Mouse (Mus musculus): ENCODE measurements around the gene Pcx. TPM values are rescaled to one million over a fixed set of nuclear protein-coding genes. Genes with fewer than 3 reads are reported as not detected.

Gene Pcx
- total RNA-seq (2015; ENCODE audit: low replicate concordance), result 21.6 and 42.8 TPM in 2 replicates
- 40.8 and 44.3 TPM in 2 replicates for total RNA-seq (2017; ENCODE audit: low replicate concordance)

DNA sequence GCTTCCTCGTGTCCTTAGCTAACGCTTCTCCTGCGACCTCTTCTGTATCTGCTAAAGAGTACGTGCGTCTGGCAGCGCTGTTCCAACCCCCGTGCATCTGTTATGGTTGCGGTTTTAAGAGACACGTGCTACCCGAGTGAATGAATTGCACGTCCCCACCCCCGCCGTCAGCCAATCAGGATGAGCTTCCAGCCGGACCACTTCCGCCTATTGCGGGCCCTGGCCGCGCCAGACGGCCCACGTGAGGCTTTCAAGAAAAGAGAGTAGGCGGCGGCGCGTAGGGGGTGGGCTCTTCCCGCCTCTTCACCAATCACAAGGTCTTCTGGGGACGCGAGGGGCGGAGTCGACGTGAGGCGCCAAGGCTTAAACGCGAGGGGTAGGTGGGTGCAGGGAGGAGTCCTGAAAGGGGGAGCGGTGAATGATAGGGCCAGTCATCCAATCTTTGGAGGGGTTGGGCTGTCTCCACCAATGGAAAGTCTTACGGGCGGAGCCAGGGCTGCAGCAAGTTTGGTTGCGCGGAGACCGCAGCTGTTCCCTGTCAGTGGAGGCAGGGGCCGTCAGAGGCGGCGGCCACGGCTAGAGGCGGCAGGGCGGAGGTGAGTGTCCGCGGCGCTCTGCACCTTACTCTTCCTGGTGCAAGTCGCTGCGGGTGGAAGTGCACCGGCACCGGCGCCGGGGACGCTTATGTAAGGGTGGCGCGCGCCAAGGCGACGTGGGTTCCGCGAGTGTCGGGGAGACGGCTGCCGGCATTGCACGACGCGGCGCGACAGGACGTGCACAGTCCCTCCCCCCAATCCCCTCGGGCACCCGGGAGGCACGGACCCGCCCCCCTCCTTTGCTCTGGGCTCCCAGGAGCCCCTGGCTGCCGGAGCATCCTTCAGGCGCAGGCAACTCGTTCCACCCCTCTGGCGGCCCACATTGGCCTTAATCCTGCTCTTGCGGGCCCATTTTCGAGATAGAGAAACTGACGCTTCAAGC, at the start of gene Pcx:
Pcx (plus strand) TSS at position 487 of the 978 bp plus-strand sequence.
- ATAC-seq (replicated peaks; ENCODE audit: low FRiP score, poor library complexity, severe bottlenecking), result peak; percentile 96

DNA sequence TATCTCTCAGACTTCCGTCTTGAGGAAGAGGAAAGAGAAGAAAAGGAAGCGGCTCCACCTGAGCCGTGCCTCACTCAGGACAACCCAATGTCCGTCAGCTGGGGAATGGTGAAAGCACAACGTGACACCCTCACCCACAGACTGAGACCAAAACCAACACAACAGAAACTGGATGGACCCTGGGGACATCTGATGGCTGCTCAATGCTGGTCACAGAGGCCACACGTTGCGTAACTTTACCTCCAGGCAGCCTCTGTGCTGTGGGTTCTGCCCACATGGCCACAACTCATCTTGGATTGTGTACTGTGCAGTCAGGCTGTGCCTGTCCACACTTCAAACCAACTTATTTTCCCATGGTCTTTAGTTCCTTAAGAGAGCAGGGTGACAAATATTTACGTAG, 48.3 kb upstream of the Pcx start:
- no peak for ATAC-seq (replicated peaks; ENCODE audit: low FRiP score, poor library complexity, severe bottlenecking)

GRCm38 (mm10) chr19:4464666-4465065, 45.6 kb upstream of the Pcx start:
- no peak for ATAC-seq (replicated peaks; ENCODE audit: low FRiP score, poor library complexity, severe bottlenecking)

- ATAC-seq (replicated peaks; ENCODE audit: low FRiP score, poor library complexity, severe bottlenecking), result no peak
Observed at GRCm38 (mm10) chr19:4468363-4468762, 41.9 kb upstream of the Pcx start.

- no peak for ATAC-seq (replicated peaks; ENCODE audit: low FRiP score, poor library complexity, severe bottlenecking)
Observed at GRCm38 (mm10) chr19:4473549-4473948, 36.7 kb upstream of the Pcx start.

DNA sequence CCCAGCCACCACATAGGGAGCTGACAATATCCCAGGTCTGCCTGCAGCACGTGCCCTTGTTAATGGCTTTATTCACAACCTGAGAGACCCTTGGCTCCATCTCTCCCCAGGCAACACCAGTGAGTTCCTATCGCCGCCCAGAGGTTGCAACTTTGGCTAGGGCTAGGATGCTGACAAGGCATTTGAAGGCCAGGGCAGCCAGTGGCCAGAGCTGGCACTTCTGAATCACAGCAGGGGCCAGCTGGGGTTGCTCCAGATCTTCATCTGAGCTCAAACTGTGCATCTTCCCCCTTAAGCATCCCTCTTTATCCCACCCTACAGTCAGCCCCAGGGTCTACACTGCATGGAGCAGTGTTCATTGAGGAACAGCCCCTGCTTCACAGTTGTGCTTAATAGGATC, 35.5 kb upstream of the Pcx start:
- no peak for ATAC-seq (replicated peaks; ENCODE audit: low FRiP score, poor library complexity, severe bottlenecking)

- no peak for ATAC-seq (replicated peaks; ENCODE audit: low FRiP score, poor library complexity, severe bottlenecking)
Observed at GRCm38 (mm10) chr19:4475224-4475925, 34.9 kb upstream of the Pcx start.

DNA sequence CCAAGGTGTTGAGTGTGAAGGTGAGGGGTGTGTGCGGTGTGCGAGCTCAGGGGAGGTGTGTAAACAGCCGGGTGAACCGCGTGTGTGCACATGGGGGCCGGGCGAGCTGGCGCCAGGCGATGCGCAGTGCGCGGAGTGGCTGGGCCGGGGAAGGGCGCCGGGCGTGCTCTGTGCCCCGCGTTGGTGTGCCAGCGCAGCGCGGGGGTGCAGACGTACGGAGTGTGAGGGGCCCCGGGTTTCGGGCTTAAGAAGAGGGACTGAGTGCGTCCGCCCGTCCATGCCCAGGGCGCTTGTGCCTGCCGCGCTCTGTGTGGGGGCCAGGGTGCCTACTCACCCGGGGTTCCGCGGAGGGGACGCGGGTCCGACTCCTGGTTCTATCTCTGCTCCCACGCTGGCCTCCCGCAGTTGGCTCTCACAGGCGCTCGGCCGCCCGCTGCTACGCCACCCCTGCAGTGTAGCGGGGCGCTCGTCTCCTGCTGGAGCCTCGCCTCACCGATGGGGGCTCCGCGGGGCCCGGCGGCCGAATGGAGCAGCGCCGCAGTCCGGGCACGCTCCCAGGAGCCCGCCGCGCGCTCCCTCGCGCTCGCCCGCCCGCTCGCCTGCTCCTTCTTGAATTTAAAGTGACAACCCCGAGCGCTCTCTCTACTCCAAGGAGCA, 33.5 kb upstream of the Pcx start:
- no peak for ATAC-seq (replicated peaks; ENCODE audit: low FRiP score, poor library complexity, severe bottlenecking)

DNA sequence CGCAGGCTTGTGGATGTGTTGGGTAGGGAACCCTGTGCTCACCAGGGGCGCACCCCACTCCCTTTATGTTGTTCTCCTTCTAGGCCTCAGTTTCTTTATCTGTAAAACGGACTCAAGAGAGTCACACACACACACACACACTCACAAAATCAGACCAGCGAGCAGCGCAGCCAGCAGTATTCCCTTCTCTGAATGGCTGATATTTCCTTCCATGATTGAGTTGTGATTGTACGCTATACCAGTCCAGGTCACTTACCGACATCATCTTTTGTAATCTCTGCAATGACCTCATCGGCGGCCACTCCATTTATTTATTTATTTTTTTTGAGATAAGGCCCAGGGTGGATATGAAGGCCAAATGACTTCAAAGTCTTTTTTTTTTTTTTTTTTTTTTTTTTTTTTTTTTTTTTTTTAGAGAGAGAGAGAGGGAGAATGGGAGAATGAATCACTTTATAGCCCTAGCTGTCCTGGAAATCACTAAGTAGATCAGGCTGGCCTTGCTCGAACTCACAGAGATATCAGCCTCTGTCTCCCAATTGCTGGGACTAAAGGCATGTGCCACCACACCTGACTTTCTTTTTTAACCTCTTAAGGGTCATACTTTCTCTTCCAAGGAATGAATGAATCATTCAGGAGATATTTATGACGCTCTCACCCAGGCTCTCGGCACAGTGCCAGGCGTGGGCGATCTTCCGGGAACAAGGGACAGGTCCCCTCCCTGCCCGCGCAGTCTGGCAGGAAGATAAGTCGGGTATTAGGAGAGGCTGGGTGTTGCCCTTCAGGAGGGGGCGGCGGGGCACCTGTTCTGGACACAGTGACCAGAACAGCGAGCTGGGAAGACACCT, 32.7 kb upstream of the Pcx start, which contains the start of gene Syt12:
Syt12 (minus strand) TSS at position 103 of the 845 bp plus-strand sequence.
- no peak for ATAC-seq (replicated peaks; ENCODE audit: low FRiP score, poor library complexity, severe bottlenecking)

GRCm38 (mm10) chr19:4478190-4478516, 32.1 kb upstream of the Pcx start:
- no peak for ATAC-seq (replicated peaks; ENCODE audit: low FRiP score, poor library complexity, severe bottlenecking)

DNA sequence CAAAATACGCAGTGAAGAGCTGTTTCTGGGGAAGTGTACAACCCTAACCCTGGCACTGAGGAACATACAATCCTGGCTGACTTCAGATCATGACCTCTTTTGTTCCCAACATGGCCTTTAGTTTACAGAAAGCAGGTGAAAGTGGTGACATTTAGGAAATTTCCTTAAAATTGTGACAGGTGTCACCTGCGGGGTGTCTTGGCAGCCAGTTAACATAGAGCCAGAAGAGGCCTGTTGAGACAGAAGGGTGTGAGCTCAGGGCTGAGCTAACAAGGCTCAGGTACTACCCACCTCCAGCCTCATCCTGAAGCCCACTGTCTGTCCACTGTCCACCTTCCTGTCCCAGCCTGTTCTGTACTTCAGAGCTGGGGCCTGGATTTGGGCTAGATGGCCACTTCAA, 30.2 kb upstream of the Pcx start:
- ATAC-seq (replicated peaks; ENCODE audit: low FRiP score, poor library complexity, severe bottlenecking), result no peak

GRCm38 (mm10) chr19:4481326-4481725, 28.9 kb upstream of the Pcx start:
- no peak for ATAC-seq (replicated peaks; ENCODE audit: low FRiP score, poor library complexity, severe bottlenecking)

DNA sequence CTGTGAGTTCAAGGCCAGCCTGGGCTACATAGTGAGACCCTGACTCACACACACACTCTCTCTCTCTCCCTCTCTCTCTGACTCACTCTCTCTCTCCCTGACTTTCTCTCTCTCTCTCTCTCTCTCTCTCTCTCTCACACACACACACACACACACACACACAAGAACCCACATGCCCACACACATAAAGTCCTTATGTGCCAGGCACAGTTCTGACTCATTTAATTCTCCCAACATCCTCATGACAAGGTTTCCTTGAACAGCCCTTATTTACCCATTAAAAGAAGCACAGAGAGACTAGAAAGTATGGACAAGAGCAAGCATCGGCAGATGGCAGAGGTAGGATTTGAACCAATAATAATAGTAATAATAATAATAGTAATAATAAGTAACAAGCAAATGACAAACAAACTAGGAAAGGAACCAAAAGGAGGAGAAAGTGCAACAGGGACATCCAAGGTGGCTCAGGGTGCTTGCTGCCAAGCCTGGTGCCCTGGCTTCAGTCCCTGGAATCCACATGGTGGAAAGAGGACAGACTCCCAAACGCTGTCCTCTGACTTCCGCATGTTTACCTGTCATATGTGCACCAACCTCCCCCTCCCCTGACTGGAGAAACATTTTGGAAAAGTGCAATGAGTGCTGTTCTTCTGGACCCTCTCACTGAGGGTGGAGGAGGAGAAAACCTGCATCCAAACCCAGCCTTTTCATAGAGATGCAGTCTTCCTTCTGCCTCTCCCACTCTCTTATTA, 28.0 kb upstream of the Pcx start:
- ATAC-seq (replicated peaks; ENCODE audit: low FRiP score, poor library complexity, severe bottlenecking), result no peak

- no peak for ATAC-seq (replicated peaks; ENCODE audit: low FRiP score, poor library complexity, severe bottlenecking)
Observed at GRCm38 (mm10) chr19:4485006-4485405, 25.3 kb upstream of the Pcx start.

DNA sequence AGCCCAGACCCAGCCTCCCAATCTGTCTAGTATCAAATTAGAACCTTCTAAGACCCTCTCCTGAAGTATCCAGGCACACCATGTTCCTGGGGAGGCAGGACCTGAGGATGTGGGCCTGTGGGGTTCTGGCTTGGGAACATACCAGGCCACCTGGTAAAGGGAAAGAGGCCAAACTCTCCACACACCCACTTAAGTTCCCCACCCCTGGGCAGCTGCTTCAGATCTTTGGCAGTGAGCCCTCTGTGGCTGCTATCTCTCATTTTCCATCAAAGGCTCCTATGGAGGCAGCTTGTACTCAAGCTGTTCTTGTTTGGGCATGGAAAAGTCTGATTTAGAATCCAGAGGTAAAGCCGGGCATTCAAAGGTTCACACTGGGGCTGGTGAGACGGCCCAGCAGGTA, 22.4 kb upstream of the Pcx start:
- no peak for ATAC-seq (replicated peaks; ENCODE audit: low FRiP score, poor library complexity, severe bottlenecking)

- no peak for ATAC-seq (replicated peaks; ENCODE audit: low FRiP score, poor library complexity, severe bottlenecking)
Observed at GRCm38 (mm10) chr19:4491080-4491695, 19.1 kb upstream of the Pcx start.

DNA sequence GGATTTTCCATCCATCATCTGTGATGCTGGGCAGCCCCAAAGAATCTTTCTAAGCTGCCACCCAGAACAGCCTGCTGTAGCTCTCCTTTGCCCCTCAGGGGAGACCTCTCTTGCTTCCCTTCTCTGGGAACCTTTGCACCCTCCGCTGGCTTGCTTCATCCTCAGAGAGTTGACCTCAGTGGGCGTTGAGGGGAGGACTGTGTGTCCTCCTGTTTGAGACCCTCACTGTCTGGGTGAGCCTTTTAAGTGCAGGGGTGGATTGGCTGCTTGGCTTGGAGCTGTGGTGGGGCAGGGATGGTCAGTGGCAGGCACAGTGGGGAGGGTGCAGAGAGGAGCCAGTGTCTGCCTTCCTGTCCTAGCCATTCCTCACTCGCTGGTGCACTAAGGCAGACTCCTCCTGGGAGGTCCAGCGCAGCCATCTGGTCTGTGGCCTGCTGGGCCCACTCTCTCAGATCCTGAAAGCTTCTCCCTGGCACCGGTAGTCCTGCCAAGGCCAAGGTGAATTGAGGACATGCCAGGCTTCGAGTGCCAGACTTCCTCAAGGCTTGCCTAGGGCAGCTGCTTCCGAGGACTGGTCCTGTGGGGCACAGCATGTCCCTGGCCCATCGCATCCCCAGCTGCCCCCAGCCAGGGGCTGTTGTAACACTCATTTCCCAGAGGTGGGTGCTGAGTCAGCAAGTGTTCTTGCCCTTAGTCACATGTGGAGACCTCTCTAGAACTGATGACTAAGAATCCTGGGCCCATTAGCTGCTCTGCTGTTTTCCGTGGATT, 17.6 kb upstream of the Pcx start:
- no peak for ATAC-seq (replicated peaks; ENCODE audit: low FRiP score, poor library complexity, severe bottlenecking)

GRCm38 (mm10) chr19:4494707-4495106, 15.6 kb upstream of the Pcx start:
- no peak for ATAC-seq (replicated peaks; ENCODE audit: low FRiP score, poor library complexity, severe bottlenecking)
